Mouse (Mus musculus) heart, embryonic 15.5 days (tissue): ENCODE results near the gene Pnpla8. TPM values are rescaled to one million over a fixed set of nuclear protein-coding genes. Genes with fewer than 3 reads are reported as not detected.
"Not testable (repeated sequence)": the region's sequence is repeated elsewhere in the genome, so short reads cannot be mapped to it uniquely, and the experiment has no call there.

Experiments
- ATAC-seq: fragments of 200-750 bp; cut with Nextera tagmentation; replicated peaks from 2 replicates; pipeline ENCODE4 v1.8.0; 2017; ENCODE audit warnings: low read depth, moderate TSS enrichment; ENCODE audit not compliant: insufficient number of reproducible peaks, insufficient read depth, low FRiP score
- H3K27ac ChIP-seq: fragments of 300-500 bp; sonication (generic); 2 replicates; pipeline ENCODE4 v1.5.1; 2015; ENCODE audit warnings: mild to moderate bottlenecking, inconsistent platforms
- H3K27me3 ChIP-seq: fragments of 300-500 bp; sonication (generic); 2 replicates; pipeline ENCODE4 v1.6.1; 2015; ENCODE audit warnings: inconsistent platforms
- H3K36me3 ChIP-seq: fragments of 300-500 bp; sonication (generic); 2 replicates; pipeline ENCODE4 v1.6.1; 2015; ENCODE audit warnings: mild to moderate bottlenecking, inconsistent platforms
- H3K4me1 ChIP-seq: fragments of 300-500 bp; sonication (generic); replicated peaks from 2 replicates; pipeline ENCODE4 v1.6.1; 2015; ENCODE audit warnings: inconsistent platforms
- H3K4me2 ChIP-seq: fragments of 300-500 bp; sonication (generic); 2 replicates; pipeline ENCODE4 v1.6.1; 2015; ENCODE audit warnings: inconsistent platforms, mild to moderate bottlenecking, moderate library complexity
- H3K4me3 ChIP-seq: fragments of 300-500 bp; sonication (generic); 2 replicates; pipeline ENCODE4 v1.5.1; 2015; ENCODE audit warnings: mild to moderate bottlenecking, inconsistent platforms
- H3K9ac ChIP-seq: fragments of 300-500 bp; sonication (generic); 2 replicates; pipeline ENCODE4 v1.6.1; 2015; ENCODE audit warnings: mild to moderate bottlenecking, inconsistent platforms
- H3K9me3 ChIP-seq: fragments of 300-500 bp; sonication (generic); replicated peaks from 2 replicates; pipeline ENCODE4 v1.6.1; 2016; ENCODE audit warnings: inconsistent platforms
- WGBS: fragments of 180-500 bp; shearing (Covaris S2); methylation state at CpG from one replicate; pipeline ENCODE4 v1.1.7; 2015; ENCODE audit warnings: mixed read lengths; 5-methylcytosine and 5-hydroxymethylcytosine counted together
- polyA plus RNA-seq: library from polyadenylated mRNA; unstranded; fragments of >200 nt; fragmentation: Nextera tagmentation; extraction: Ambion mirVana; gene quantifications from 2 replicates; pipeline ENCODE4 v1.2.1, GENCODE M21; 2015

Gene Pnpla8
- polyA plus RNA-seq, 1 experiment from 2014 or later: 70.4 TPM

- Histone ChIP-seq H3K4me2 (no peak overlapping the region), H3K9me3 (no peaks in the 10 kb centered on the region), H3K9ac (no peak overlapping the region), H3K36me3 (no peaks in the 10 kb centered on the region), H3K4me1 (no peaks in the 10 kb centered on the region; the same call in none of the 2 replicates), H3K27ac (no peak overlapping the region), H3K27me3 (no peaks in the 10 kb centered on the region), H3K4me3 (no peak overlapping the region)
- ATAC-seq: no peak
- WGBS: 88% methylated on average over 6 of the region's 6 CpGs
Observed at GRCm38 (mm10) chr12:44274125-44274835, 53.1 kb downstream of the Pnpla8 start.

GRCm38 (mm10) chr12:44280147-44280546 is 59.0 kb downstream of the Pnpla8 start:
- ATAC-seq, H3K27me3 ChIP-seq, H3K27ac ChIP-seq, H3K36me3 ChIP-seq, H3K4me2 ChIP-seq, H3K4me1 ChIP-seq, H3K4me3 ChIP-seq, H3K9ac ChIP-seq, H3K9me3 ChIP-seq: not testable (repeated sequence)
- 54% methylated on average over 2 of the region's 2 CpGs for WGBS

- WGBS: 86% methylated on average over 3 of the region's 3 CpGs
- H3K36me3 ChIP-seq: no peaks in the 10 kb centered on the region
- ATAC-seq: no peak
- no peaks in the 10 kb centered on the region for H3K4me1 ChIP-seq
- H3K27me3 ChIP-seq: no peaks in the 10 kb centered on the region
- H3K9me3 ChIP-seq: no peaks in the 10 kb centered on the region
- H3K27ac ChIP-seq: no peak overlapping the region
- no peak overlapping the region for H3K9ac ChIP-seq
- H3K4me3 ChIP-seq: no peak overlapping the region
- H3K4me2 ChIP-seq: no peak overlapping the region
Observed at GRCm38 (mm10) chr12:44281534-44281933, 60.4 kb downstream of the Pnpla8 start.

- H3K9me3 ChIP-seq: no peaks in the 10 kb centered on the region
- H3K4me3 ChIP-seq: no peak overlapping the region
- 58% methylated on average over 9 of the region's 9 CpGs for WGBS
- no peak overlapping the region for H3K9ac ChIP-seq
- peaks cover 4% of the 10 kb centered on the region; the same call in 1 of the 2 replicates for H3K36me3 ChIP-seq
- H3K27me3 ChIP-seq: no peaks in the 10 kb centered on the region
- no peaks in the 10 kb centered on the region for H3K4me1 ChIP-seq
- no peak overlapping the region for H3K4me2 ChIP-seq
- no peak for ATAC-seq
- no peak overlapping the region for H3K27ac ChIP-seq
Observed at GRCm38 (mm10) chr12:44283378-44283777, 62.2 kb downstream of the Pnpla8 start.

GRCm38 (mm10) chr12:44286992-44287391 is 65.8 kb downstream of the Pnpla8 start:
- Histone ChIP-seq H3K4me1 (no peaks in the 10 kb centered on the region), H3K36me3 (peaks cover 16% of the 10 kb centered on the region; the same call in 1 of the 2 replicates), H3K4me2 (no peak overlapping the region), H3K27me3 (no peaks in the 10 kb centered on the region), H3K4me3 (no peak overlapping the region), H3K27ac (no peak overlapping the region), H3K9ac (no peak overlapping the region), H3K9me3 (no peaks in the 10 kb centered on the region)
- WGBS: 90% methylated on average over 8 of the region's 8 CpGs
- ATAC-seq: no peak

GRCm38 (mm10) chr12:44292281-44292680 is 71.1 kb downstream of the Pnpla8 start:
- no peak overlapping the region for H3K9ac ChIP-seq
- no peaks in the 10 kb centered on the region for H3K4me1 ChIP-seq
- no peak for ATAC-seq

GRCm38 (mm10) chr12:44300793-44301192 is 79.6 kb downstream of the Pnpla8 start:
- H3K4me3 ChIP-seq: no peak overlapping the region
- no peak for ATAC-seq

More at GRCm38 (mm10) chr12:44292281-44292680, 71.1 kb downstream of the Pnpla8 start:
- no peak overlapping the region for H3K27ac ChIP-seq
- peaks cover 24% of the 10 kb centered on the region; the same call in 1 of the 2 replicates for H3K36me3 ChIP-seq
- H3K27me3 ChIP-seq: no peaks in the 10 kb centered on the region
- H3K4me3 ChIP-seq: no peak overlapping the region
- no peaks in the 10 kb centered on the region for H3K9me3 ChIP-seq
- H3K4me2 ChIP-seq: no peak overlapping the region

GRCm38 (mm10) chr12:44304012-44304411 is 82.8 kb downstream of the Pnpla8 start:
- H3K4me3 ChIP-seq: no peak overlapping the region
- H3K27me3 ChIP-seq: no peaks in the 10 kb centered on the region
- no peak overlapping the region for H3K27ac ChIP-seq
- H3K36me3 ChIP-seq: peaks cover 24% of the 10 kb centered on the region; the same call in 1 of the 2 replicates
- no peak overlapping the region for H3K9ac ChIP-seq
- no peak for ATAC-seq
- no peaks in the 10 kb centered on the region for H3K4me1 ChIP-seq
- H3K9me3 ChIP-seq: no peaks in the 10 kb centered on the region
- H3K4me2 ChIP-seq: no peak overlapping the region
- whole genome bisulfite sequencing: 89% methylated on average over 1 of the region's 1 CpGs

More at GRCm38 (mm10) chr12:44300793-44301192, 79.6 kb downstream of the Pnpla8 start:
- no peak overlapping the region for H3K4me2 ChIP-seq
- no peaks in the 10 kb centered on the region for H3K4me1 ChIP-seq
- H3K9ac ChIP-seq: no peak overlapping the region
- no peak overlapping the region for H3K27ac ChIP-seq
- no peaks in the 10 kb centered on the region for H3K9me3 ChIP-seq
- peaks cover 18% of the 10 kb centered on the region; the same call in 1 of the 2 replicates for H3K36me3 ChIP-seq
- no peaks in the 10 kb centered on the region for H3K27me3 ChIP-seq

- Histone ChIP-seq H3K36me3 (peaks cover 25% of the 10 kb centered on the region; the same call in 1 of the 2 replicates), H3K27me3 (no peaks in the 10 kb centered on the region), H3K4me3 (no peak overlapping the region), H3K9ac (no peak overlapping the region), H3K9me3 (no peaks in the 10 kb centered on the region), H3K4me1 (no peaks in the 10 kb centered on the region), H3K27ac (no peak overlapping the region), H3K4me2 (no peak overlapping the region)
- 84% methylated on average over 5 of the region's 5 CpGs for WGBS
- no peak for ATAC-seq
Observed at GRCm38 (mm10) chr12:44304869-44305268, 83.7 kb downstream of the Pnpla8 start.

- H3K36me3 ChIP-seq: peaks cover 17% of the 10 kb centered on the region; the same call in 1 of the 2 replicates
- no peak overlapping the region for H3K27ac ChIP-seq
- no peaks in the 10 kb centered on the region for H3K4me1 ChIP-seq
- H3K9ac ChIP-seq: no peak overlapping the region
- H3K4me2 ChIP-seq: no peak overlapping the region
- no peak for ATAC-seq
- no peaks in the 10 kb centered on the region for H3K9me3 ChIP-seq
- WGBS: 86% methylated on average over 3 of the region's 3 CpGs
- no peak overlapping the region for H3K4me3 ChIP-seq
- no peaks in the 10 kb centered on the region for H3K27me3 ChIP-seq
Observed at GRCm38 (mm10) chr12:44308221-44308620, 87.1 kb downstream of the Pnpla8 start.

GRCm38 (mm10) chr12:44315212-44315611 is 94.0 kb downstream of the Pnpla8 start:
- Histone ChIP-seq H3K9me3 (no peaks in the 10 kb centered on the region), H3K4me3 (no peak overlapping the region), H3K4me2 (no peak overlapping the region), H3K36me3 (peaks cover 18% of the 10 kb centered on the region; the same call in 1 of the 2 replicates), H3K27ac (no peak overlapping the region), H3K27me3 (no peaks in the 10 kb centered on the region), H3K4me1 (no peaks in the 10 kb centered on the region), H3K9ac (no peak overlapping the region)
- 83% methylated on average over 2 of the region's 2 CpGs for WGBS
- no peak for ATAC-seq

- no peak overlapping the region for H3K4me2 ChIP-seq
- H3K27ac ChIP-seq: no peak overlapping the region
- no peak for ATAC-seq
- peaks cover 7% of the 10 kb centered on the region for H3K4me1 ChIP-seq
- no peak overlapping the region for H3K4me3 ChIP-seq
- no peak overlapping the region for H3K9ac ChIP-seq
- no peaks in the 10 kb centered on the region for H3K36me3 ChIP-seq
- peaks cover 7% of the 10 kb centered on the region; the same call in 1 of the 2 replicates for H3K27me3 ChIP-seq
- no peaks in the 10 kb centered on the region for H3K9me3 ChIP-seq
Observed at GRCm38 (mm10) chr12:44325091-44325490, 103.9 kb downstream of the Pnpla8 start.
